Mouse (Mus musculus): ENCODE data around the gene Ern1.

The Ern1 gene

DNA sequence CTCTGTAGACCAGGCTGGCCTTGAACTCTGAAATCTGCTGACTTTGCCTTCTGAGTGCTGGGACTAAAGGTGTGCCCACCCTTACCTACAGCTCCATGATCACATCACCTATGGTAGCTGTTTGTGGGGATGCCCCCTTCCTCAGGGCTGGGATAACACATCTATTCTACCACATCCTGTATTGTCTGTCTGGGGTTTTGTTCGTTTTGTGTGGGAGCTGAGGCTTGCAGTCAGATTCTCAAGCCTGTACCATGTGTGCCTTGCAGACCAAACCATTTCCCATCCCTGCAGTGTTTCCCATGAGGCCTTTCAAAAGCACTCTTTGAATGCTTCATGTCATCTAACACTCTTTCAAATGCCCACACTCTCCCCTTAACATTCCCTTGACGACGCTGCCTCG is 135.7 kb downstream of the Ern1 start:
- DNase-seq (ENCODE audit: low read depth in 2 of 2, low spot score in 2 of 2) = peak in 1 of 2 experiments; percentile 10

DNA sequence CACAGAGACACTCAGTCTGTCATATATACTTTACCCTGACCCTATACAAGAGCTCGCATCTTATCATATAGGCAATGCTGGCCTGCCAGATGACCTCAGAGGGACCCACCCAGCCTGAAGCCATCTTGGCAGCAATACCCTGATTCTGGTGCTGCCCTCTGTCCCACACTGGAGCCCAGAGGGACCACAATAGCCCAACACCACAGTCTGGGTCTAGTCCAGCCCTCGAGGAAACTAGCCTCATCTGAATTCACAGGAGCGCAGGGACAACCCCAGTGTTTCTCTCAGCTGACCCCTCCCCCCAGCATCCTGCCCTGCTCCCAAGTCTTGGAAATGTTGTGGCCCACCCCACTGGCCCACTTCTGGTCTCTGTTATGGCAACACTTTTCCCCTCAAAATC is 136.4 kb downstream of the Ern1 start:
- no peak for DNase-seq (ENCODE audit: low read depth in 2 of 2, low spot score in 2 of 2)

- no peak for DNase-seq (ENCODE audit: low read depth in 2 of 2, low spot score in 2 of 2)
Measured at GRCm38 (mm10) chr11:106350853-106351252, 136.8 kb downstream of the Ern1 start.

DNA sequence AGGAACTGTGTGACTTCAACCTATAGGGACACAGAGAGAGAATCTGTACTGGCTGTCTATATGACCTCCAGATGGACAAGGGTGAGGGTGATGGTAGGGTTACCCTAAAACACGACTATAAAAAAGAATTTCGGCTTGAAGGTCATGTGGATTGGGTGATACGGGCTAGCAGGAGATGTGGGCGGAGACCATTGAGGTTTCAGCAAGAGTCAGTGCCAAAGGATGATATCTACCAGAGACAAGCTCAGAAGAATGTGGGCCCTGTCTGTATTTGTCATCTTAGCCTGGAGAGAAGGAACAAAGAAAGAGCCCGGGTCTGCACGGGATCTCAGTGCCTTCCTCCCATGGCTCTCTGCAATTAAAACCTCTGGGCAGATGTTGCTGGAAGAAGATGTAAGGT is 137.9 kb downstream of the Ern1 start:
- no peak for DNase-seq (ENCODE audit: low read depth in 2 of 2, low spot score in 2 of 2)

DNA sequence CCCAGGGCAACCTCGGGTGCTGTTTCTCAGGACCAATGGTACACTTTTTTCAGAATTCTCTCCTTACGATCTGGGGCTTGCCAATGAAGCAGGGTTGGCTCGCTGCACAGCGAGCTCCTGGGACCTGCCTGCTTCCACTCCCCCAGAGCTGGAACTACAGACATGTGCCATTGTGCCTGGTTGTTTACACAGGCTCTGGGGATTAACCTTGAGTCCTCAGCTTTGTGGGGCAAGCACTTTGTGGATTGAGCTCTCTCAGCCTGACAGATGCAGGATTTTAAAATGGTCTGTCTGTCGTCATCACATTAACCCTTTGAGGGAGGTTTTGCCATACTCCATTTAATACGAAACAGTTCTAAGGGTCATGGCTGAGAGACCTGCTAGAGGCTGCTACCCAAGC is 142.7 kb downstream of the Ern1 start:
- no peak for DNase-seq (ENCODE audit: low read depth in 2 of 2, low spot score in 2 of 2)

Measured in CD8-positive naive resting alpha-beta T cell, adult 2 months (primary cell).